Mouse (Mus musculus) hindbrain, embryonic 12.5 days (tissue): ENCODE results near the gene Cabp2. TPM values are rescaled to one million over a fixed set of nuclear protein-coding genes. Genes with fewer than 3 reads are reported as not detected.
A peak's percentile ranks its signal among the peaks of the same experiment; 100 is the strongest.
"Not testable (repeated sequence)": the region's sequence is repeated elsewhere in the genome, so short reads cannot be mapped to it uniquely, and the experiment has no call there.

Experiments used
- ATAC-seq: fragments of 200-750 bp; cut with Nextera tagmentation; 2 replicates; pipeline ENCODE4 v1.8.0; 2017; ENCODE audit warnings: moderate TSS enrichment; ENCODE audit not compliant: low FRiP score
- H3K27ac ChIP-seq: fragments of 300-500 bp; sonication (generic); 2 replicates; pipeline ENCODE4 v1.5.1; 2016; ENCODE audit warnings: mild to moderate bottlenecking
- H3K27me3 ChIP-seq: fragments of 300-500 bp; sonication (generic); 2 replicates; pipeline ENCODE4 v1.6.1; 2016; ENCODE audit warnings: mild to moderate bottlenecking
- H3K36me3 ChIP-seq: fragments of 300-500 bp; sonication (generic); 2 replicates; pipeline ENCODE4 v1.6.1; 2016; ENCODE audit warnings: mild to moderate bottlenecking
- H3K4me1 ChIP-seq: fragments of 300-500 bp; sonication (generic); 2 replicates; pipeline ENCODE4 v1.6.1; 2016
- H3K4me2 ChIP-seq: fragments of 300-500 bp; sonication (generic); replicated peaks from 2 replicates; pipeline ENCODE4 v1.6.1; 2016; ENCODE audit warnings: mild to moderate bottlenecking
- H3K4me3 ChIP-seq: fragments of 300-500 bp; sonication (generic); 2 replicates; pipeline ENCODE4 v1.5.1; 2016; ENCODE audit warnings: mild to moderate bottlenecking
- H3K9ac ChIP-seq: fragments of 300-500 bp; sonication (generic); 2 replicates; pipeline ENCODE4 v1.6.1; 2016; ENCODE audit warnings: mild to moderate bottlenecking, moderate library complexity
- H3K9me3 ChIP-seq: fragments of 300-500 bp; sonication (generic); replicated peaks from 2 replicates; pipeline ENCODE4 v1.6.1; 2016; ENCODE audit warnings: mild to moderate bottlenecking
- WGBS: fragments of 180-500 bp; shearing (Covaris S2); methylation state at CpG from one replicate; pipeline ENCODE4 v1.1.7; 2016; 5-methylcytosine and 5-hydroxymethylcytosine counted together
- polyA plus RNA-seq: library from polyadenylated mRNA; unstranded; fragments of >200 nt; fragmentation: Nextera tagmentation; extraction: Ambion mirVana; gene quantifications from 2 replicates; pipeline ENCODE4 v1.2.1, GENCODE M21; 2016

Cabp2 gene
- polyA plus RNA-seq, 1 experiment from 2014 or later, result not detected

DNA sequence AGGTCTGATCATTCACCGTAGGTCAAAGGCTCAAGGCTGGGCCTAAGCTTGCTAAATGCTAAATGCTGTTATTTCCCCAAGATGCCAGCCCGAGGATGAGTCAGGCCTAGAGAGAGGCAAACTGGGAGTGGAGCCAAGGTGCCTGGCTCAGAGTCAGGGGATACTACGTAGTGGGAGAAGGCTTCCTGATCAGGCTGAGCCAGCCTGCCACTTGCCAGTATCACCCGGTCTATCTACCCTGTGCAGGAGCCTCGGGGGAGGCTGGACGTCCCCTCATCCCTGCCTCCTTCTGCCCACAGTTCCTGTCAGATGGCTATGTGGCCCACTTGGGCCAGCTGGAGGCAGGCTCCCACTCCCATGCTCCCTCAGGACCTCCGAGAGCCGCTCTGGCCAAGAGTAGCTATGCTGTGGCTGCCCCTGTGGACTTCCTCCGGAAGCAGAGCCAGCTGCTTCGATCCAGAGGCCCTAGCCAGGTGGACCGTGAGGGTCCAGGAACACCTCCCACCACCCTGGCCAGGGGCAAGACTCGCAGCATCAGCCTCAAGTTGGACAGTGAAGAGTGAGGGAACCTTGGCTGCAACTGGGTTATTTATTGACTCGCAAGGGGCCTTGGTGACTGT lies 31.9 kb downstream of the Cabp2 start:
- Histone ChIP-seq H3K27ac (no peak overlapping the region; the same call in 1 of the 2 replicates), H3K4me2 (no peak overlapping the region), H3K4me1 (no peaks in the 10 kb centered on the region), H3K4me3 (no peak overlapping the region), H3K9me3 (no peaks in the 10 kb centered on the region), H3K27me3 (no peaks in the 10 kb centered on the region), H3K36me3 (peaks cover 69% of the 10 kb centered on the region), H3K9ac (no peak overlapping the region)
- no peak for ATAC-seq
- WGBS, result 86% methylated on average over 13 of the region's 13 CpGs

DNA sequence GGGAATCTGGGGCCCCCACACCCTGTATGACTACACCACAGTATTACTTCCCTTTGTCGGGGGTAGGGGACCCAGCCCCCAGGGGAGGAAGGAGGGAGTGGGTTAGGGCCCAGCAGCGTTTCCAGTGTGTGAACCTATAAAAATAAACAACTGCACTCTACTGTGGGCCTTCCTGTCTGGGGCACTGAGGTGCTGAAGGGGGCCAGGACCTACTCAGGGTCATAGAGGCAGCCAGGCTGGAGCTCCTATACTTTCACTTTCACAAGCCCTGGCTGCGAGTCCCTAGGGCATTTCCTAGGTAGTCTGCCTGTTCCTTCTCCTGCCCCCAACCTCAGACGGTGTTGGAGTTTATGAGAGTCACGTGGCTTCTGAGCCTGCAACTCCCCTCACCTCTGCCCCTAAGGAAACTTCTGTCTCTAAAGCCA lies 32.4 kb downstream of the Cabp2 start:
- Histone ChIP-seq H3K4me3 (no peak overlapping the region), H3K36me3 (peaks cover 65% of the 10 kb centered on the region), H3K4me1 (no peaks in the 10 kb centered on the region), H3K9ac (no peak overlapping the region), H3K27me3 (no peaks in the 10 kb centered on the region), H3K27ac (no peak overlapping the region), H3K9me3 (no peaks in the 10 kb centered on the region), H3K4me2 (no peak overlapping the region)
- ATAC-seq, result no peak
- 69% methylated on average over 5 of the region's 5 CpGs for WGBS

DNA sequence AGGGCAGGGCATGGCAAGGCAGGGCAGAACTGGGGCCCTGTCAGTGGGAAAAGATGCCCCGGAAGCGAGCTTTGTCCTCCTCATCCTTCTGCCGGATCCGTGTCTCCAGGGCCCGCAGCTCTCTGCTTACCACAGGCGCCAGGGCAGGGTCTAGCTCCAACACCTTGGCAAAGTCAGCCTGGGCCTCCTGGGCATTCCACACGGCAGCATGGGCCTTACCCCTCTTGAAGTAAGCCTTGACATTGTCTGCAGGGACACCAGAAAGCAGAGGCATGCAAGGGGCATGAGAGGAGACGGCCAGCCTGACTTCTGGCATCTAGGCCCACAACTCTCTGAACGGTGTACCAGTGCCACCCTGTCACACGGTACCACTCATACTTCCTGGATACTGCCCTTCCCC lies 33.2 kb downstream of the Cabp2 start:
- no peak overlapping the region for H3K27ac ChIP-seq
- no peaks in the 10 kb centered on the region for H3K9me3 ChIP-seq
- peaks cover 65% of the 10 kb centered on the region for H3K36me3 ChIP-seq
- no peaks in the 10 kb centered on the region for H3K27me3 ChIP-seq
- H3K4me3 ChIP-seq, result no peak overlapping the region
- no peak for ATAC-seq
- H3K4me1 ChIP-seq, result no peaks in the 10 kb centered on the region
- 94% methylated on average over 10 of the region's 10 CpGs for WGBS
- no peak overlapping the region for H3K4me2 ChIP-seq
- H3K9ac ChIP-seq, result no peak overlapping the region

DNA sequence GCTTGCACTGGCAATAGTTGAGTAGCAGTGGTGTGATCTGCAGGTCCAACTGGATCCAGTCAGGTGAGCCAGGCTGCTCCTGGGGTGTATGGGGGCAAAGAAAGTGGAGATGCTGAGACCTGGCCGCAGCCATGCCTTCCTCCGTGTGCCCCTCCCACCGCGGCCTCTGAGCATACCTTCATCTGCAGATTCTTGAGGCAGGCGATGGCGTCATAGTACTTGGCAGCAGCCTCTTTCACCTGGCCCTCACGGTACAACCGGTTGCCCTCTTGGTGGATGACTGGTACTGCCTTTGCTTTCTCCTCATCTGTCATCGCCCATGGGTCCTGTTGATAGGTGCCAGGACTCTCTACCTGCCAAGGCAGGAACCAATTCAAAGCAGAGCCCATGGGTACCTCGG lies 33.8 kb downstream of the Cabp2 start:
- Histone ChIP-seq H3K4me1 (peaks cover 2% of the 10 kb centered on the region), H3K9me3 (no peaks in the 10 kb centered on the region), H3K27me3 (no peaks in the 10 kb centered on the region), H3K4me3 (no peak overlapping the region), H3K4me2 (no peak overlapping the region), H3K36me3 (peaks cover 65% of the 10 kb centered on the region), H3K27ac (no peak overlapping the region), H3K9ac (no peak overlapping the region)
- 95% methylated on average over 10 of the region's 10 CpGs for WGBS
- ATAC-seq, result no peak

DNA sequence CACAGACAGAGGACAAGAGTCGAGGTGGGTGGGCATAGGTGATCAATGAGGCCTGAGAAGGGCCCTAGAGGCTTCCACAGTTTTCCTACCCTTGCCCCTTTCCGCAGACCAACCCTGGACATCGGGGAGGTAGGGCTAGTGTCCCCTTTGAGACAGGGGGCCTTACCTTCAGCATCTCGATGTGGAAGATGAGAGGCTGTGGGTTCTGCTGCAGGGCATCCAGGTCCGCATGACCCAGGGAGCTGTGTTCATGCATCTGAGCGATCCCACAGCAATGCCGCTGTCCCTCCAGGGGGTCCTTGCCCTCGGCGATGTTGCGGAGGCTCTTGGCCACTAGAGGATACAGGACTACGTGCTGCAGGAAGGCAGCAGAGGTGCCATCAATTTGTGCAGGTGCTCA lies 34.4 kb downstream of the Cabp2 start:
- no peak overlapping the region for H3K4me3 ChIP-seq
- peaks cover 65% of the 10 kb centered on the region for H3K36me3 ChIP-seq
- peaks cover 9% of the 10 kb centered on the region for H3K4me1 ChIP-seq
- no peak overlapping the region for H3K9ac ChIP-seq
- 83% methylated on average over 11 of the region's 11 CpGs for WGBS
- H3K4me2 ChIP-seq, result no peak overlapping the region
- H3K9me3 ChIP-seq, result no peaks in the 10 kb centered on the region
- ATAC-seq, result no peak
- no peaks in the 10 kb centered on the region for H3K27me3 ChIP-seq
- no peak overlapping the region for H3K27ac ChIP-seq

DNA sequence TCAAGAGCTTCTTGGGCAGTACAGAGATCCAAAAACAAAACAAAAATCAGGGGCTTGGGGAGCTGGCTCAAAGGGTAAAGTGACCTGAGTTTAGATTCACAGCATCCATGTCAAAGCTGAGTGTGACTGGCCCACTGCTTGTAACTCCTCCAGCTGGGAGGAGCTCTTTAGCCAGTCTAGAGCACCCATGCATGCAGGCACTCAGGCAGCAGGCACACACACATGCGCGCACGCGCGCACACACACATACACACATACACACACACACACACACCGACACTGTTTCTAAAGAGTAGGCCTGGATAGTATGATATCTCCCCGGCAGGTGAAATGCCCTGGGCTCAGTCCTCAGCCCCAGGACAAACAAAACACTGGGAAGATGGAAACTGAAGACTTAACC lies 35.6 kb downstream of the Cabp2 start:
- Histone ChIP-seq H3K27ac (no peak overlapping the region), H3K9ac (no peak overlapping the region), H3K4me1 (peaks cover 11% of the 10 kb centered on the region), H3K4me3 (no peak overlapping the region), H3K4me2 (no peak overlapping the region), H3K27me3 (no peaks in the 10 kb centered on the region), H3K36me3 (peaks cover 56% of the 10 kb centered on the region), H3K9me3 (no peaks in the 10 kb centered on the region)
- ATAC-seq, result no peak
- WGBS, result 98% methylated on average over 7 of the region's 7 CpGs

DNA sequence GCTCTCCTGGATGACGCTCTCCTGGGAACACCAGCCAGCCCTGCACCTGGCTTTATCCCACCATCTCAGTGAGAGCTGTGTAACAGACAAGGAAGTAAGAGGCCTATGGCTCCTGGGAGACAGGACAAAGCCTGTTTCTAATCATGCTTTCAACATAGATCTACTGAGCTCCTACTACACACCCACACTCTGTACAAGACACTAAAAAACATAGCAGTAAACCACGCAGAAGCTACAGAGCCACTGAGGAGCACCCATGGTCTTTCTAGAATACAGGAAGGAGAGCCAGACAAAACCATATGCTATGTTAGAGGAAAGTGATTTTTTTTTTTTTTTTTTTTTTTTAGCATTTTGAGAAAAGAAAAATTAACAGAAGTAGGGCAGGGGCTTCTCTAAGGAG lies 37.0 kb downstream of the Cabp2 start:
- H3K9ac ChIP-seq, result no peak overlapping the region
- peaks cover 45% of the 10 kb centered on the region for H3K36me3 ChIP-seq
- peaks cover 11% of the 10 kb centered on the region for H3K4me1 ChIP-seq
- no peak overlapping the region for H3K4me3 ChIP-seq
- H3K27me3 ChIP-seq, result no peaks in the 10 kb centered on the region
- no peak overlapping the region for H3K4me2 ChIP-seq
- H3K27ac ChIP-seq, result no peak overlapping the region
- 95% methylated on average over 2 of the region's 2 CpGs for WGBS
- H3K9me3 ChIP-seq, result no peaks in the 10 kb centered on the region
- no peak for ATAC-seq

DNA sequence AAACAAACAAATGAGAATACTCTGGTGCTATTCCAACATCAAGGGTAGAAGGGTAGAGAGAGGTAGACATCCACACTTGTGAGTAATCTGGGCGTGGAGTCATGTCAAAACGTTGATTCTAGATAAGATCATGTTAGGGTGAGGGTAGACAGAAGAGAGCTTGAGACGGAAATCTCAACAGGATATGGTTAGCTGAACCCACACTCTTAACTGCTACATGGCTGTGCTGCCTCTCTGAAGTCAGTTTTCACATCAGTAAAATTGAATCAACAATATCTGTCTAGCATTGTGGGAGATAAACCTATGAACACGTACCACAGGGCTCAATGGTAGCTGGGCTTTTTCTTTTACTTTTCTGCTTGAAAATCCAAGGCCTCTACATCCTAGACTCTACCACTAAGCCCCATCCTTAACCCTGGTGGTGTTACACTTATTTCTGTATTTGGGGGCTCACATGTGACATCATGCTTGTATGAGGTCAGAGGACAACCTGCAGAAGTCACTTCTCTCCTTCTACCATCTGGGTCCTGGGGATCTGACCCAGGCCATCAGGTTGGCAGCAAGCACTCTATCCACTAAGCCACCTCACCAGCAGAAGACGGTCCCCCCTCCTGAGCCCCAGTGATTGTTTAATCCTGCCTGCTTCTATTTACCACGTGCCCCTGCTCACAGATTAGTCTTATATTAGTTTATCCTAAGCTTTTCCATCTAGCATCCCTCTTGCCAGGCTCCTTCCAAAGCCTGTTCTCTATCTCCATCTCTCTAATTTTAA lies 38.5 kb downstream of the Cabp2 start:
- H3K27me3 ChIP-seq, result no peaks in the 10 kb centered on the region
- no peaks in the 10 kb centered on the region for H3K9me3 ChIP-seq
- peak overlapping the region; percentile 49 for H3K4me2 ChIP-seq
- no peak overlapping the region for H3K9ac ChIP-seq
- H3K4me1 ChIP-seq, result peaks cover 11% of the 10 kb centered on the region
- H3K4me3 ChIP-seq, result 0 out of 2 replicates have a peak overlapping the region, but pooled peaks have one; percentile 43
- 93% methylated on average over 6 of the region's 6 CpGs for WGBS
- no peak for ATAC-seq
- H3K36me3 ChIP-seq, result peaks cover 29% of the 10 kb centered on the region
- no peak overlapping the region for H3K27ac ChIP-seq

DNA sequence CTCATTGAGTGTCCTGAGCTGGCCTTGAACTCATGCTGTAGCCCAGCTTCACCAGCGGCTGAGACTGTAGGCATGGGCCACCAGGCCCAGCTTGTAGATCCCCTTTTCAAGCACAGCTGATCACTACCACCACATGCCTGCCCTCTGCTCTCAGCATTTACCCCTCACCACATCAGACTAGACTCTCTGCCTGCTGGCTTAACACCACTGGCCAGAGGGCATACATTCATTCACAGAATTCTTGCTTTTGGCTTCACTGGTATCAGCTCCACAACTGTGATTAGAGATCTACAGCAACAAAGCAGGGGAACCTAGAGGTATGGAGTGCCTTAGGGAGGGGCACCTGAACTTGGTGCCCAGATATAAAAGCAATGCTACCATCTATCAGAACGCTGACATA lies 39.1 kb downstream of the Cabp2 start:
- WGBS, result 99% methylated on average over 2 of the region's 2 CpGs
- Histone ChIP-seq H3K9ac (no peak overlapping the region), H3K4me3 (0 out of 2 replicates have a peak overlapping the region, but pooled peaks have one; percentile 43), H3K9me3 (no peaks in the 10 kb centered on the region), H3K36me3 (peaks cover 23% of the 10 kb centered on the region), H3K27ac (no peak overlapping the region), H3K4me2 (peak overlapping the region; percentile 49), H3K4me1 (peaks cover 14% of the 10 kb centered on the region), H3K27me3 (no peaks in the 10 kb centered on the region)
- ATAC-seq, result no peak

DNA sequence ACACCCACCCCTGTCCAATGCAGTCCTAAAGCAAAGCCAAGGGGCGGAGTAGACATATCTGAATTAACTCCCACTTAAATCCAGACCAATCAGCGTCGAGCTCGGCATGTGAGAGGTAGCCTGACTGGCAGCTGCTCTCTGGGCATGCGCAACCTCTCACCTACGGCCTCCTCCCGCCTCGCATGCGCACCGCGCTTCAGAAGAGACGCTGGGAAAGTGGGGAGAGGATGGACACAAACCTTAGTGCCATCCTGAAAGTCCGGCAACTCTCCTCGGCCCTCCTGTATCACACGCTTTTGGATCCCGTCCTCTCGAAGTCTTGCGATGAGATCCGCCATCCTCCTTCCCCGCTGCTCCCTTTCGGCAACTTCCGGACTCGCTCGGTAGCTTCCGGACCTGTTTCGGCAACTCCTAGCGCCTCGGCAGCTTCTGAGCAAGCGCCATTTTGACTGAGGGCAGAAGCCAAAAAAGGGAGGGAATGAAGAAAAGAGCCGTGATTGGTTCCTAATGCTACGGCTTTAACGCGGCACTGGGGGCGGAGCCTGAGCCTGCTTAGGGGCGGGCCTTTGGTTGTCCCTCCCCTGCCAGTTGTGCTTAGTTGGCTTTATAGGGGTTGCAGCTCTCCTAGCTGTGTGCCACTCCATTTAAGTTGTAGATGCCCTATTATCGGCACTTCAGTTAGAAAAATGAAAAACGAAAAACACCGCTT lies 39.9 kb downstream of the Cabp2 start:
- H3K9ac ChIP-seq, result peak overlapping the region; percentile 50; the same call in 1 of the 2 replicates
- peak overlapping the region; percentile 43 for H3K4me3 ChIP-seq
- peak overlapping the region; percentile 49 for H3K4me2 ChIP-seq
- H3K36me3 ChIP-seq, result peaks cover 17% of the 10 kb centered on the region; the same call in 1 of the 2 replicates
- peaks cover 14% of the 10 kb centered on the region for H3K4me1 ChIP-seq
- no peaks in the 10 kb centered on the region for H3K27me3 ChIP-seq
- ATAC-seq, result peak; percentile 79
- peak overlapping the region; percentile 85 for H3K27ac ChIP-seq
- no peaks in the 10 kb centered on the region for H3K9me3 ChIP-seq
- 4% methylated on average over 38 of the region's 38 CpGs for WGBS

DNA sequence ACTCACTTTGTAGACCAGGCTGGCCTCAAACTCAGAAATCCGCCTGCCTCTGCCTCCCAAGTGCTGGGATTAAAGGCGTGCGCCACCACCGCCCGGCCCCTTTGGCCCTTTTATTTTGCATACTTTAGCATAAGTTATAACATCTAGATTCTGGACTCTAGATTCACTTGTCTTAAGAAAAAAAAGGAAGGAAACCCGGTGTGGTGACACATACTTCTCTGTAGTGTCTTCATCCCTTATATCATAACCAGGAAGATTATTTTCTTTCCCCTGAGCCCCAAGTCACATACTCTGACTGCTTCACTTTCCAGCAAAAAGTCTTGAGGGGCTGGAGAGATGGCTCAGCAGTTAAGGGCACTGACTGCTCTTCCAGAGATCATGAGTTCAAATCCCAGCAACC lies 40.5 kb downstream of the Cabp2 start:
- not testable (repeated sequence) for H3K9ac ChIP-seq, H3K9me3 ChIP-seq, H3K4me3 ChIP-seq, H3K27me3 ChIP-seq, H3K27ac ChIP-seq, ATAC-seq
- Histone ChIP-seq H3K36me3 (peaks cover 11% of the 10 kb centered on the region; the same call in 1 of the 2 replicates), H3K4me2 (peak overlapping the region; percentile 49), H3K4me1 (peaks cover 20% of the 10 kb centered on the region)
- 55% methylated on average over 6 of the region's 6 CpGs for WGBS
